Mouse (Mus musculus) mature B cell (primary cell): ENCODE results near the gene Rbp1.

ENCODE experiments used
- in situ Hi-C: fragments of 300-500 bp; cut with MboI; formaldehyde crosslinking; loops from 2 replicates; pipeline ENCODE4 v1.14.3; 2019

Gene Rbp1

GRCm38 (mm10) chr9:98424725-98425210, 2.0 kb downstream of the Rbp1 start:
- in situ Hi-C loops, result no loop called here

GRCm38 (mm10) chr9:98425351-98425880, 2.7 kb downstream of the Rbp1 start:
- in situ Hi-C loops, result no loop called here

GRCm38 (mm10) chr9:98427906-98428517, 5.3 kb downstream of the Rbp1 start:
- in situ Hi-C loops, result no loop called here

GRCm38 (mm10) chr9:98428783-98429182, 6.0 kb downstream of the Rbp1 start:
- in situ Hi-C loops, result no loop called here

- in situ Hi-C loops, result no loop called here
Measured at GRCm38 (mm10) chr9:98429806-98430205, 7.0 kb downstream of the Rbp1 start.

GRCm38 (mm10) chr9:98430528-98430927, 7.8 kb downstream of the Rbp1 start:
- in situ Hi-C loops, result no loop called here

- in situ Hi-C loops, result no loop called here
Measured at GRCm38 (mm10) chr9:98433021-98433420, 10.3 kb downstream of the Rbp1 start.

GRCm38 (mm10) chr9:98433956-98434588, 11.3 kb downstream of the Rbp1 start:
- in situ Hi-C loops, result no loop called here

- in situ Hi-C loops, result no loop called here
Measured at GRCm38 (mm10) chr9:98437819-98438218, 15.1 kb downstream of the Rbp1 start.

GRCm38 (mm10) chr9:98439091-98439490, 16.3 kb downstream of the Rbp1 start:
- in situ Hi-C loops, result no loop called here

GRCm38 (mm10) chr9:98442638-98443037, 19.9 kb downstream of the Rbp1 start:
- in situ Hi-C loops, result no loop called here

- in situ Hi-C loops, result no loop called here
Measured at GRCm38 (mm10) chr9:98445359-98446149, 22.8 kb downstream of the Rbp1 start.

GRCm38 (mm10) chr9:98450976-98451375, 28.2 kb downstream of the Rbp1 start:
- in situ Hi-C loops, result no loop called here

GRCm38 (mm10) chr9:98466709-98467108, 43.9 kb downstream of the Rbp1 start:
- in situ Hi-C loops, result no loop called here

GRCm38 (mm10) chr9:98480172-98480749, 57.5 kb downstream of the Rbp1 start:
- in situ Hi-C loops, result no loop called here

GRCm38 (mm10) chr9:98482256-98482655, 59.5 kb downstream of the Rbp1 start:
- in situ Hi-C loops, result no loop called here

GRCm38 (mm10) chr9:98485020-98485419, 62.3 kb downstream of the Rbp1 start:
- in situ Hi-C loops, result no loop called here

- in situ Hi-C loops, result no loop called here
Measured at GRCm38 (mm10) chr9:98485815-98486214, 63.1 kb downstream of the Rbp1 start, which contains the start of gene Rbp2. Rbp2 (plus strand) TSS chr9:98486115.

- in situ Hi-C loops, result no loop called here
Measured at GRCm38 (mm10) chr9:98487273-98487672, 64.5 kb downstream of the Rbp1 start.

GRCm38 (mm10) chr9:98489532-98489931, 66.8 kb downstream of the Rbp1 start:
- in situ Hi-C loops, result no loop called here

GRCm38 (mm10) chr9:98490128-98490527, 67.4 kb downstream of the Rbp1 start:
- in situ Hi-C loops, result no loop called here

- in situ Hi-C loops, result no loop called here
Measured at GRCm38 (mm10) chr9:98491071-98491470, 68.3 kb downstream of the Rbp1 start.
